Mouse (Mus musculus): ENCODE results near the gene Crim1.

Gene Crim1

GRCm38 (mm10) chr17:78286021-78286420 is 86.0 kb downstream of the Crim1 start:
- DNase-seq (ENCODE audit: low read depth, low spot score), result no peak

DNA sequence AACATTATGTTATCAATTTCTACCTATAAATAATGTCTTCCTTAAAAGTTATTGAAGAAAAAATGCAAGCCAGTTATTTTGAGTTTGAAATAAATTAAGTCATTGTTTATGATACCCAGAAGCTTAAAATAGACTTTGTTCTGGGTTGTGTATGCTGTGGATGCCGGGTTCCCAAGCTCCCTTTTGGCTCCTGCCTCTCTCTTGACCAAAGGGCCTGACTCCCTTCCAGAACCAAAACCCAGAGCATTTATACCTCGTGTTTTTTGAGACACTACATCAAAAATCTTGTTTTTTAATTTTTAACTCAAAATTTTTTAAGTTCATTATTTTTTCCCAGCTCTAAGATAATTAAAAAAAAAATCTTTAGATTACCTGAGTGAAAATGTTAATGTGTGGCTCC is 87.3 kb downstream of the Crim1 start:
- DNase-seq (ENCODE audit: low read depth, low spot score), result no peak

- DNase-seq (ENCODE audit: low read depth, low spot score), result no peak
Measured at GRCm38 (mm10) chr17:78290153-78290876, 90.3 kb downstream of the Crim1 start.

- DNase-seq (ENCODE audit: low read depth, low spot score), result no peak
Measured at GRCm38 (mm10) chr17:78291030-78291429, 91.0 kb downstream of the Crim1 start.

DNA sequence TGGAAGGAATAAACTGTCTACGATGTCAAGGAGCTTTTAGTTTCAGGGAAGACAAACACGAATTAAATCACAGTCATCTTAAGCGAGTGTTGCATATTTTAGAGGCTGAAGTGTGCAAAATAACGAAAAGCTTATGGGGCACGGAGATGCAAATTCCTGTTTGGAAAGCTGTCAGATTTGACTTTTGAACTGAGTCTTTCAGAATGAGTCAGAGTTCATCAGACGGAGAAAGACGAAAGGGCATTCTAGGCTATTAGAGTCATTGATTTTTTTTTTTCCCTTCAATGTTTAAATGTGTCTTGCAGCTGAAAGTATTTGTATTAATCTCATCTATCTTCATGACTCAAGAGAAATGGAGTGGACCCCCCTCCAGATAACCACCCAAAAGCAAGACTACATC is 92.3 kb downstream of the Crim1 start:
- DNase-seq (ENCODE audit: low read depth, low spot score), result no peak

DNA sequence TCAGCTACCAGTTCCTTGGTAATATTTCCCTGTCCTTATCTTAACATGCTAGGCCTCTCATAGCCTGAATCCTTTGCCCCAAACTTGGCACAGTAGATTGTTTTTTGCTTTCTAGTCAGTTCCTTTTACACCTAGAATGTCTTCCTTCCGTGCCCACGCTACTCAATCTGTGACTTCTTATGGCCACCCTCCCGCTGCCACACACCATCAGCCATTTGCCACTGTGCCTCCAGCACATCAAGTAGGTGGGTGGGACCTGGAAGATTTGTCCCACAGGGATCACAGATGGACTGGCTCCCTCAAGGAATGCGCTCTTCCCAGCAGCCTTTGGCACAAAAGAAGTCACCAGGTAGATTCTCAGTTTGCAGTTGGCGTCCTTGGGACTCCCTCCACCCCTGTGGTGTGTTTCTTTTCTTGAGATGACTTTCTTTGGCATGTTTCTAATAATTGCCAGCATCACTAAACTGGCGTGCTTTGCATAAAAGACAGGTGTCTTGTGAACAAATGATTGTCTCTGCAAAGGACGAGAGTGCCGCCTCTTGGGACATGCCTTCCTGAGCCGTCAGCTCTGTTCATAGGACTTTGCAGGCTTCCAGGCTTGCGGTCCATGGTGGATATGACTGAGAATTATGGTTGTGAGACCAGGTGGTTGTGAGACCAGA is 92.9 kb downstream of the Crim1 start:
- DNase-seq (ENCODE audit: low read depth, low spot score), result no peak

DNA sequence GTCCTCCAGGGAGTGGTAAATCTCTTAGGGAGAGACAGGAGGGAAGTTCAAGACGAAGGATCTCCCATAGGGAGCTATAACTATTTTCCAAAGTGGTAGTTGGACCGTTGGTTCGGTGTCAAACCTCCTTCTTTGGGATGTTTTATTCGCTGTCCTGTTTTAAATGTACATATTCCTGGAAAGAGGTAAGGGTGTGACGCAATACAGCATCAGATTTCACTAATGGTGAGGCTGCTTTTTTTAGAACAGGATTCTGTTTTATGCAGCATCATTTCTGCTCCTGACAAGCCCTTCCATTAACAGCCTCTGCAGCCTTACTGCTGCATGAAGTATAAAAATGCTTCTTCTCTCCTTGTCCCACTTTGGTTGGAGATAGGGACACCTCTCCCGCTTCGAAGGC is 95.9 kb downstream of the Crim1 start:
- no peak for DNase-seq (ENCODE audit: low read depth, low spot score)

GRCm38 (mm10) chr17:78298140-78298539 is 98.1 kb downstream of the Crim1 start:
- DNase-seq (ENCODE audit: low read depth, low spot score), result no peak

- no peak for DNase-seq (ENCODE audit: low read depth, low spot score)
Measured at GRCm38 (mm10) chr17:78298967-78299540, 99.0 kb downstream of the Crim1 start.

DNA sequence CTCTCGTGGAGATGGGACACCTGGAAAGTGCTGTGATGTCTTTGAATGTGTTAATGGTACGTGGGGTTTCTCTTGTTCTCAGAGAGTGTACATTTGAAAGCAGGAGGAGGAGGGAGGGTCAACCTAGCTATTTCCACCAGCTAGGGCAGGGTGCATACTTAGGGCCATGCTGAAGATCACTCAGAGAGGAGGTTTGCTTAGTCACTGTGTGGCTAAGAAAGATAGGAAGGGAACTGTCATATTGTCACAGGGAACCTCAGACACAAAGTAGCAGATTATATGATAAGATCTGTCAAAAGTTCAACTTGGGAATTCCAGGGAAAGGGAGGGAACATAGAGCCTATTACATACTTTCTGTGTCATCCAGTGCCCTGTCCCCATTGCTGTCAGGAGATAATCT is 103.0 kb downstream of the Crim1 start:
- no peak for DNase-seq (ENCODE audit: low read depth, low spot score)

DNA sequence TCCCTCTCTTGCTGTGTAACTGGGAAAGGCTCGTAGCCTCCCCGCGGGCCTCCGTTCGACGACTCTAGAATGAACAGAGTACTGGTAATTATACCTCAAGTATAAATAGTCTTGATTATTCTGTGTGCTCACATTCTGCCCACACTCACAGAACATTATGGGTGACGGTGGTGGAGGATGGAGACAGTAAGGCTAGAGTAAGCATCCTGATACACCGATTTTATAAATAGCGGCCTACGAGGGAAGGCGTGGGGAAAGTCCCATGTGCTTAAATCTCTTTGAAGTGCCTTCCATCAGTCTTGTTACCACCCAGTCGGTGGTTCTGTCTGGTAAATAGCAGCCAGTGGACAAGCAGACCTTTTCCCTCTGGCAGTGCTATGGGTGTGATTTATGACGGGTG is 104.0 kb downstream of the Crim1 start:
- no peak for DNase-seq (ENCODE audit: low read depth, low spot score)

- DNase-seq (ENCODE audit: low read depth, low spot score), result no peak
Measured at GRCm38 (mm10) chr17:78306434-78306833, 106.4 kb downstream of the Crim1 start.

DNA sequence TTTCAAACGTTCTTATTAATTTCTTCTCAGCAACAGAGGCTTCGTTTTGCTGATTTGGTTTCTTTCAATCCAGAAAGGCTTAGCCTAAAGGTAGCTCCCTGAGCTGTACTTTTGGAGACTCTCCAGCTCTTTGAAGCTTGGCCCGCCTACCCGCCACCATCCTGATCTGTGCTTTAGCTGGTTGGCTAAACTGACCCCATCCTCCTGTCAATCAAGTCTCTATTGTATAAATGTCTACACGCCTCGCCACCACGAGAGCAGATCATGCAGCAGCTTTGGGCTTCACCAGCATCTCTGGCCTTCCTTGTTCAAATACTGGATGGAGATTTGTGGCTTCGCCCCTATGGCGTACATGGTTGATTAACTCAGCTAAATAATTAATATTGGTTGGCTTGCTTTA is 108.2 kb downstream of the Crim1 start:
- no peak for DNase-seq (ENCODE audit: low read depth, low spot score)

DNA sequence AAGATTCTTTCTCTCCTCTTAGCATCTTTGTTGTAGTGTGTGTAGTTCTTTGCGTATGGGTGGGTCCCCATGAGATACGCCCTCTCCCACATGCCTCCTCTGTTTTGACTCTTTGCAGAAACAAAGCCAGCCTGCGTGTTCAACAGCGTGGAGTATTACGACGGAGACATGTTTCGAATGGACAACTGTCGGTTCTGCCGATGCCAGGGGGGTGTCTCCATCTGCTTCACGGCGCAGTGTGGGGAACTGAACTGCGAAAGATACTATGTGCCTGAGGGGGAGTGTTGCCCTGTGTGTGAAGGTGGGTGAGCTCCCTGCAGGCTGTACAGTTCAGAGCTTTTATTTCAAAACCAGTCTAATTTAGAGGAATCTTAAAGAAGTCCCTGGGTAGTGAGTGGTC is 113.0 kb downstream of the Crim1 start:
- DNase-seq (ENCODE audit: low read depth, low spot score), result no peak

- DNase-seq (ENCODE audit: low read depth, low spot score), result no peak
Measured at GRCm38 (mm10) chr17:78313612-78314011, 113.6 kb downstream of the Crim1 start.

DNA sequence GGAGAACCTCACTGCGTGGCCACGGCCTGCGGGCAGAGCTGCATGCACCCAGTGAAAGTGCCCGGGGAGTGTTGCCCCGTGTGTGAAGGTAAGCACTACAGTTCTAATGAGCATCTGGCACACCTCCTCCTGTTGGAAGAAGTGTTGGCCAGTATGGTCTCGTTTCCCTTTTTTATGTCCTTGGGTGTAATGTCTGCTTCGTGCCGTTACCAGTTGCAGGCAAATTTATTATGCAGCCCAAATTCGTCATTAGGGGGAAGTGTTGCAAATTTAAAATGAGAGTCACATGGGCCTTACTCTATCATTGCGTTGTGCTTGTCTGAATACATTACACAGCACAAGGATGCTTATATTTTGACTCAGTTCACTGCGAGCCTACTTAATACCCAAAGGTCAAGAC is 115.6 kb downstream of the Crim1 start:
- DNase-seq (ENCODE audit: low read depth, low spot score), result no peak

DNA sequence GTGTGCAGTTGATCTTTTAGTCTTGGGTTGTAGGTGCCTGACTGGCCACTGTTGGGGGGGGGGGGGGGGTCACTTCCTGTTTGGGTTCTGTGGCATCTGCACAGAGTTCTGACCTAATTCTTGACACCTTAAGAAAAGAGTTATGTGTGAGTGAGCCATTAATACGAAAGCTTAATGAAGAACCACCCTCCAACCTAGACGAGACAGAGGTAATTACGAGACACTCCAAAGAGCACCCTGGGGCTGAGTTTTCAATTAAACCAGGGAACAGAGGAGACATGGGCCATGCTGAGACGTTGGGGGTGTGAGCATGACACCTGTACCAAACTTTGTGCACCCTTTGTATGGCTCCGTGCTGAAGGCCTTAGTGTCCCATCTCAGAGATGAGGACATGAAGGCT is 117.3 kb downstream of the Crim1 start:
- no peak for DNase-seq (ENCODE audit: low read depth, low spot score)

GRCm38 (mm10) chr17:78318810-78319209 is 118.8 kb downstream of the Crim1 start:
- no peak for DNase-seq (ENCODE audit: low read depth, low spot score)

DNA sequence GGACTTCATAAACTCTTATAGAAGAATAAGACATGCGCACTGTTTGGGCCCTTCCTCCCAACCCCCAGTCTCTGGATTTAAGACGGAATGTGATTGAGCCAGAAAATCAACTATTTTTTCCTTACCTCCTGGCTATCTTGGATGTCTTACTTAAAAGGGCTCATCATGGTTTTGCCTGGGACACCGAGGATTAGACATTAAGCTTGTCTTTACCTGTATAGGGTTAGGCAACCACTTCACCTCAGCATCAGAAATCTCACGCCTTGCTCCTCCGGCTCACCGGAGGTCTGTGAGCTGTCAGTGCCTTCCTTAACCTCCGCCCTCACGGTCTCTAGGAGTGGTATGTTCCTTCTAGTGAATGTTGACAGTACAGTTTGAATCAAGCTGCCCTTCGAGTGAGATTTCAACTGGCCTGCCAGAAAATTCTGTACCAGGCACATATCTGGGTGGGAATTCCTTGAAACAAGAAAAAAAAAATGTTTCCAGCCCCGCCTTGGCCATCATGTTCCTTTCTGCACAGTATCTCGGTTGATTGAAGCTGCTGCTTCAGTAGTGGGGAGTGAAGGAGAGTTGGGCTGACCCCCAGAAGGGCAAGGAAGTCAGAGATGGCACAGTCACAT is 121.3 kb downstream of the Crim1 start:
- no peak for DNase-seq (ENCODE audit: low read depth, low spot score)

DNA sequence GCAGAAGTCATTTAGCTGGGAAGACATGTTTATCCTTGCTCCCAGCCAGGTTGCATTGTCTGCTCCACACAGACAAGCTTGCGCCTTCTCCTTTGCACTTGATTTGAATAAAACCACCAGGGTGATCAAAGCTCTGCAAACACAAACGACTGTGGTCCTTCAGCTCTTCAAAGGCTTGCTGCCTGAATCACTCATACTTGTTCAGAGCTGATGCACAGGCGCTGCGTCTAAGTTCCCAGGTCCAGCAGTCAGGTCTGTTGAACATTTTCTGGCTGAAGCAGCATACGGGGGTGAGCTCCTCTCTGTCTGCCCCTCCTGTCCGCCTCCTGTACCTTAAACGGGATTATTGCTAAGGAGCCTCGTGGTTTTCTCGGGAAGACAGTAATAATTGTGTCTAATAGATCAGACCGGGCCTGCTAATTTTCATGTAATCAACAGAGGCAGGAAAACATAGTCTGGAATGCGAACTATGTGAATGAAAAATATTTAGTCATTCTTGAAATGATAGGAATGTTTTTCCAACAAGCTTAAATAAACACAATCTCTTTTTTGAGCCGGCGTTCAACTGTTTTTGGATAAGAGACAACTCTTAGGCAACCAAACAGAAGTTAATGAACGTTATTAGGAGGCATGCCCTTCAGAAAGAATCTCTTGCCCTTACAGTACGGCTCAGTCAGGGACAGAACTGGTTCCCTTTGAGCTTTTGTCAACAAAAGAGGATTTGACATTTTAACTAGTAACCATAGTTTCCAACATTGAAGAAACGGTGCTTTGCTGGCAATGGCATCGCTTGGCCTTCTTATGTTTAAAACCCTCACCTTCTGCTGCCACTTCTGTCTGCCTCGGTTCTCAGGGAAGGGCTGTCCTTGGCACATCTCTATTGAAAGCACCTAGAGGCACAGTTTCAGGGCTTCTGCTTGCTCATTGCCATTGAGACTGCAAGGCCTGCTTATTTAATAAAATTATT is 122.6 kb downstream of the Crim1 start:
- no peak for DNase-seq (ENCODE audit: low read depth, low spot score)

- DNase-seq (ENCODE audit: low read depth, low spot score), result no peak
Measured at GRCm38 (mm10) chr17:78325761-78326332, 125.8 kb downstream of the Crim1 start.

All from forelimb bud, embryonic 11.5 days (tissue).